Mouse (Mus musculus): ENCODE measurements around the gene Herpud2. TPM values are rescaled to one million over a fixed set of nuclear protein-coding genes. Genes with fewer than 3 reads are reported as not detected.
A peak's percentile ranks its signal among the peaks of the same experiment; 100 is the strongest.

Herpud2 gene
- total and polyA plus RNA-seq, 3 experiments = 24.9 to 38.9 (median 34.6) TPM

GRCm38 (mm10) chr9:25185854-25186253 is 34.2 kb upstream of the Herpud2 start:
- no peak for DNase-seq
- Histone ChIP-seq H3K4me3 (no peak overlapping the region), H3K27ac (no peak overlapping the region; the same call in 1 of the 2 replicates), H3K36me3 (ENCODE audit: control insufficient read depth, insufficient read depth, low read length) (no peaks in the 10 kb centered on the region), H3K9ac (ENCODE audit: low read depth, low read length) (no peak overlapping the region), H3K4me1 (ENCODE audit: control insufficient read depth, insufficient read depth, low read length) (no peaks in the 10 kb centered on the region), H3K79me2 (replicated peaks; ENCODE audit: control insufficient read depth, insufficient read depth, low read length) (no peaks in the 10 kb centered on the region), H3K27me3 (ENCODE audit: control insufficient read depth, insufficient read depth, low read length) (no peaks in the 10 kb centered on the region)
- TF ChIP-seq POLR2A (IDR thresholded peaks at IDR 0.05; ENCODE audit: insufficient read depth, low read depth, low read length) (no peak), CTCF (IDR thresholded peaks at IDR 0.05) (no peak), EP300 (IDR thresholded peaks at IDR 0.05; ENCODE audit: insufficient read depth, low read depth, low read length) (no peak)
- 72% methylated on average over 7 of the region's 7 CpGs for WGBS
- intact Hi-C loops (cut with DNase I) = no loop called here

GRCm38 (mm10) chr9:25184606-25185005 is 33.0 kb upstream of the Herpud2 start:
- H3K9ac ChIP-seq (ENCODE audit: low read depth, low read length) = no peak overlapping the region
- H3K4me3 ChIP-seq = no peak overlapping the region
- H3K27me3 ChIP-seq (ENCODE audit: control insufficient read depth, insufficient read depth, low read length) = no peaks in the 10 kb centered on the region
- H3K79me2 ChIP-seq (replicated peaks; ENCODE audit: control insufficient read depth, insufficient read depth, low read length) = no peaks in the 10 kb centered on the region
- TF ChIP-seq CTCF (IDR thresholded peaks at IDR 0.05) (no peak), POLR2A (IDR thresholded peaks at IDR 0.05; ENCODE audit: insufficient read depth, low read depth, low read length) (no peak), EP300 (IDR thresholded peaks at IDR 0.05; ENCODE audit: insufficient read depth, low read depth, low read length) (no peak)
- intact Hi-C loops (cut with DNase I) = no loop called here
- 84% methylated on average over 2 of the region's 2 CpGs for WGBS
- H3K27ac ChIP-seq = no peak overlapping the region
- no peaks in the 10 kb centered on the region for H3K4me1 ChIP-seq (ENCODE audit: control insufficient read depth, insufficient read depth, low read length)
- H3K36me3 ChIP-seq (ENCODE audit: control insufficient read depth, insufficient read depth, low read length) = no peaks in the 10 kb centered on the region
- no peak for DNase-seq

DNA sequence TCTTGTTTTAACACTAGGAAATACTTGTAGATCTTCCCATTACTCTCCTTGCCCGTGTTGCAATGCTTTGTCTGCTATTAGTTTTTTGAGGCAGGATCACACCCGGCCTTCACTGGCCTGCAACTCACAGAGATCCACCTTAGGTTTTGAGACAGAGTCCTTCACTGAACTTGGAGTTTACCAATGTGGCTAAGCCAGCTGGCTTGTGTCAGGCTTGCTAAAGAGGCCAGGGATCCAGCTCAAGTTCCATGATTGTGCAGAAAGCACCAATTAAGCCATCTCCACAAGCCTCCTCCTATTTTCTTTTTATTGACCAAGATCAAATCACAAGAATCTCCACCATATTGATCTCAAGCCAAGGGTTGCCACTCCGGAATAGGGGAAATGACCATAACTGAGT is 26.4 kb upstream of the Herpud2 start:
- no peak overlapping the region for H3K4me3 ChIP-seq
- H3K27ac ChIP-seq = peak overlapping the region; percentile 80
- peak; percentile 41 to 44 for DNase-seq
- H3K79me2 ChIP-seq (replicated peaks; ENCODE audit: control insufficient read depth, insufficient read depth, low read length) = no peaks in the 10 kb centered on the region
- intact Hi-C loops (cut with DNase I) = loop anchor here (2.0 to 5.0 kb wide), 2 partner anchors 21 to 34 kb away; no protein-coding TSS in a partner anchor
- H3K36me3 ChIP-seq (ENCODE audit: control insufficient read depth, insufficient read depth, low read length) = peaks cover 27% of the 10 kb centered on the region
- H3K4me1 ChIP-seq (ENCODE audit: control insufficient read depth, insufficient read depth, low read length) = peaks cover 21% of the 10 kb centered on the region
- TF ChIP-seq CTCF (IDR thresholded peaks at IDR 0.05) (no peak), POLR2A (IDR thresholded peaks at IDR 0.05; ENCODE audit: insufficient read depth, low read depth, low read length) (no peak), EP300 (IDR thresholded peaks at IDR 0.05; ENCODE audit: insufficient read depth, low read depth, low read length) (no peak)
- no peak overlapping the region for H3K9ac ChIP-seq (ENCODE audit: low read depth, low read length)
- no peaks in the 10 kb centered on the region for H3K27me3 ChIP-seq (ENCODE audit: control insufficient read depth, insufficient read depth, low read length)
- WGBS = 70% methylated on average over 3 of the region's 3 CpGs

GRCm38 (mm10) chr9:25177201-25177600 is 25.6 kb upstream of the Herpud2 start:
- intact Hi-C loops (cut with DNase I) = loop anchor here (5.0 kb wide), 1 partner anchor 35 kb away; no protein-coding TSS in a partner anchor
- peak overlapping the region; percentile 80 for H3K27ac ChIP-seq
- H3K27me3 ChIP-seq (ENCODE audit: control insufficient read depth, insufficient read depth, low read length) = no peaks in the 10 kb centered on the region
- no peaks in the 10 kb centered on the region for H3K79me2 ChIP-seq (replicated peaks; ENCODE audit: control insufficient read depth, insufficient read depth, low read length)
- 42% methylated on average over 5 of the region's 5 CpGs for WGBS
- peak in 1 of 2 experiments; percentile 56 for DNase-seq
- TF ChIP-seq CTCF (IDR thresholded peaks at IDR 0.05) = no peak
- TF ChIP-seq POLR2A (IDR thresholded peaks at IDR 0.05; ENCODE audit: insufficient read depth, low read depth, low read length) = no peak
- TF ChIP-seq EP300 (IDR thresholded peaks at IDR 0.05; ENCODE audit: insufficient read depth, low read depth, low read length) = 0 out of 2 replicates have a peak, but pooled peaks have one; percentile 24
- H3K9ac ChIP-seq (ENCODE audit: low read depth, low read length) = no peak overlapping the region
- peaks cover 27% of the 10 kb centered on the region for H3K36me3 ChIP-seq (ENCODE audit: control insufficient read depth, insufficient read depth, low read length)
- H3K4me1 ChIP-seq (ENCODE audit: control insufficient read depth, insufficient read depth, low read length) = peaks cover 21% of the 10 kb centered on the region
- no peak overlapping the region for H3K4me3 ChIP-seq

GRCm38 (mm10) chr9:25176562-25176961 is 24.9 kb upstream of the Herpud2 start:
- Histone ChIP-seq H3K36me3 (ENCODE audit: control insufficient read depth, insufficient read depth, low read length) (peaks cover 27% of the 10 kb centered on the region), H3K4me3 (no peak overlapping the region), H3K4me1 (ENCODE audit: control insufficient read depth, insufficient read depth, low read length) (peaks cover 21% of the 10 kb centered on the region), H3K79me2 (replicated peaks; ENCODE audit: control insufficient read depth, insufficient read depth, low read length) (no peaks in the 10 kb centered on the region), H3K9ac (ENCODE audit: low read depth, low read length) (no peak overlapping the region), H3K27me3 (ENCODE audit: control insufficient read depth, insufficient read depth, low read length) (no peaks in the 10 kb centered on the region), H3K27ac (peak overlapping the region; percentile 80)
- intact Hi-C loops (cut with DNase I) = loop anchor here (1.0 to 5.0 kb wide), 2 partner anchors 36 to 76 kb away; partner anchors contain the start of gene Sept7
- DNase-seq = peak in 1 of 2 experiments; percentile 54
- TF ChIP-seq EP300 (IDR thresholded peaks at IDR 0.05; ENCODE audit: insufficient read depth, low read depth, low read length) (0 out of 2 replicates have a peak, but pooled peaks have one; percentile 14), CTCF (IDR thresholded peaks at IDR 0.05) (no peak), POLR2A (IDR thresholded peaks at IDR 0.05; ENCODE audit: insufficient read depth, low read depth, low read length) (no peak)
- 34% methylated on average over 1 of the region's 1 CpGs for WGBS

- WGBS = 53% methylated on average over 6 of the region's 6 CpGs
- TF ChIP-seq EP300 (IDR thresholded peaks at IDR 0.05; ENCODE audit: insufficient read depth, low read depth, low read length) = no peak
- TF ChIP-seq POLR2A (IDR thresholded peaks at IDR 0.05; ENCODE audit: insufficient read depth, low read depth, low read length) = no peak
- no peak for TF ChIP-seq CTCF (IDR thresholded peaks at IDR 0.05)
- Histone ChIP-seq H3K4me3 (no peak overlapping the region), H3K79me2 (replicated peaks; ENCODE audit: control insufficient read depth, insufficient read depth, low read length) (no peaks in the 10 kb centered on the region), H3K4me1 (ENCODE audit: control insufficient read depth, insufficient read depth, low read length) (peaks cover 21% of the 10 kb centered on the region), H3K27me3 (ENCODE audit: control insufficient read depth, insufficient read depth, low read length) (no peaks in the 10 kb centered on the region), H3K9ac (ENCODE audit: low read depth, low read length) (no peak overlapping the region), H3K27ac (peak overlapping the region; percentile 80), H3K36me3 (ENCODE audit: control insufficient read depth, insufficient read depth, low read length) (peaks cover 27% of the 10 kb centered on the region)
- intact Hi-C loops (cut with DNase I) = loop anchor here (1.0 to 5.0 kb wide), 2 partner anchors 36 to 76 kb away; partner anchors contain the start of gene Sept7
- peak in 1 of 2 experiments; percentile 30 for DNase-seq
Measured at GRCm38 (mm10) chr9:25175978-25176377, 24.4 kb upstream of the Herpud2 start.
